Comparison of ENCODE assay signal across 11 mouse cellular contexts in the genomic region with DNA sequence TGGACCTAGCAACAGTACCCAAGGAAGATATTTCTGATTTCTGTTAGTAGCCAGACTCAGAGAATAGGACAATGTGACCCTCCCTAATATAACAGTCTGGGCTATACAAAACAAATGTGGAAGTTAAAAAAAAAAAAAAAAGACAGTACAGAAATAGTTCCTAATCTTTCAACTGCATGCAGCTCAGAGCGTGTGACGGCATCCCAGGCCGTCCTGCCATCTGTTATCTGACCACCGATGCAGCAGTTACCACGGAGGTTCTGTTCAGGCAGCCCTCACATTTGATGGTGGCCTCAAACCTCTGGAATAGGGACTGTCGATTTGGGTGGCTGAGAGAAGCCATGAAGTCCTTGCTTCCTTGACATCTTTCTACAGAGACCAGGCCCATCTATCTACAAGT. TPM values are rescaled to one million over a fixed set of nuclear protein-coding genes. Genes with fewer than 3 reads are reported as not detected.
"Had no signal": no experiment of that assay in that cellular context is flagged by ENCODE, and none has a peak within 500 bp of the region (broad histone marks: within the 10 kb centered on the region; RNA-seq: fewer than 3 reads in every experiment).

No protein-coding gene starts in this region.

- H3K27ac ChIP-seq: kidney, embryonic 15.5 days; limb, embryonic 10.5 days; midbrain, embryonic 10.5 days; neural tube, embryonic 12.5 days had no signal

- H3K27me3 ChIP-seq: kidney, embryonic 15.5 days; neural tube, embryonic 12.5 days had no signal

- H3K4me2 ChIP-seq: kidney, embryonic 15.5 days; neural tube, embryonic 12.5 days had no signal

- H3K4me3 ChIP-seq: kidney, embryonic 15.5 days; limb, embryonic 10.5 days; midbrain, embryonic 10.5 days; neural tube, embryonic 12.5 days had no signal

- H3K36me3 ChIP-seq: kidney, embryonic 15.5 days; limb, embryonic 10.5 days; midbrain, embryonic 10.5 days; neural tube, embryonic 12.5 days had no signal

- DNase-seq: kidney, adult 2 months; kidney, postnatal 14 days; lung, adult 18-20 months; midbrain, embryonic 14.5 days; right cerebral cortex, postnatal 14 days; thymus, postnatal 4 days had no signal

- H3K9me3 ChIP-seq: kidney, embryonic 15.5 days; limb, embryonic 10.5 days; midbrain, embryonic 10.5 days; neural tube, embryonic 12.5 days had no signal

- H3K9ac ChIP-seq: kidney, embryonic 15.5 days; neural tube, embryonic 12.5 days had no signal

- H3K4me1 ChIP-seq: neural tube, embryonic 12.5 days had no signal

RNA-seq across cellular contexts. Expression of gene Acvr1, which starts 22.6 kb away (rescaled TPM):
- total RNA-seq: neutrophil, adult 5-6 weeks had no signal

RNA-seq across cellular contexts. Expression of gene Upp2, which starts 22.7 kb away (rescaled TPM):
- total RNA-seq: neutrophil, adult 5-6 weeks had no signal
